Mouse (Mus musculus): ENCODE data around the gene Igsf9. TPM values are rescaled to one million over a fixed set of nuclear protein-coding genes. Genes with fewer than 3 reads are reported as not detected.

The Igsf9 gene
- total RNA-seq (2021): 1 to 10 TPM; 7.2 to 8.9 TPM
- long read RNA-seq, experiment 1, partial matches to known transcripts: 1 of 2 reads
- long read RNA-seq, experiment 1, other reads (novel, unspliced or antisense): 1 of 2 reads
- long read RNA-seq, experiment 2, full-length matches to known transcripts: 1 of 4 reads
- long read RNA-seq, experiment 2, partial matches to known transcripts: 1 of 4 reads
- long read RNA-seq, experiment 2, other reads (novel, unspliced or antisense): 2 of 4 reads

- peak; percentile 90 to 97 for DNase-seq (ENCODE audit: low spot score in 2 of 2)
Measured at GRCm38 (mm10) chr1:172481540-172482280, at the start of gene Igsf9. Gene Igsf9, plus strand, starts transcription at chr1:172481788.

- DNase-seq (ENCODE audit: low spot score in 2 of 2): no peak
Measured at GRCm38 (mm10) chr1:172431836-172432586, 49.6 kb upstream of the Igsf9 start.

DNA sequence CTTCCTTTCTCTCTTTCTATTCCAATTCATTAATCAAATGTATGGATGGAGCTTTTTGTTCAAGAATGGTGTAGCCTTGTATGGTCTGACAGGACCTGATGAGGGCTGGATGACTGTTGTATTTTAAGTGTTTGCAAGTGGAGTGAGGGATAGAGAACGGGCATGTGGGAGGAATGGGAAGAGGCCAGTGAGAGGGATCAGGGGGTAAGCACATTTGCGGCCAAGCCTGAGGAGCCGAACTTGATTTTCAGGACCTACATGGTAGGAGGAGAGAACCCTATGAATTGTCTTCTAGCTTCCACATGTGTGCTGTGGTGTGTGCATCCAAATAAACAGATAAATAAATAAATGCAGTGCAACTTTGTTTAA is 49.0 kb upstream of the Igsf9 start:
- DNase-seq (ENCODE audit: low spot score in 2 of 2): no peak

- DNase-seq (ENCODE audit: low spot score in 2 of 2): no peak
Measured at GRCm38 (mm10) chr1:172433012-172433850, 48.4 kb upstream of the Igsf9 start.

- no peak for DNase-seq (ENCODE audit: low spot score in 2 of 2)
Measured at GRCm38 (mm10) chr1:172433851-172434165, 47.8 kb upstream of the Igsf9 start.

DNA sequence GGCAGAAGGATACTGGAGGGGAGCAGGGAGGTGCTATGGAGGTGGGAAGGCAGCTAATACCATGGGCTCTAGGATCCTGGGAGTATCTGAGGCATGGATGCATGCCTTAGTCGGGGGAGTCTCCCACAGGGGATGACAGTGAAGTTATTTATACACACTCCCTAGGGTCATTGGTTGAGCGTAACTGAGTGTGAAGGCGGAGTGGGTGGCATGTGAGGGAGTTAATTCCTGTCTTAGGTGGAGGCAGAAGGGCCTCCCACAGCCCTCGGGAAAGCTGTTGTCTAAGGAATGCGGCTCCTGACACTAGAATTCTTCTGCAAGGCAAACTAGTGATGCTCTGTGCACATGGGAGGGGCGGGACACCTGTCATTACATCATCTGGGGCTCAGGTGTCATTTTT is 44.8 kb upstream of the Igsf9 start:
- no peak for DNase-seq (ENCODE audit: low spot score in 2 of 2)

DNA sequence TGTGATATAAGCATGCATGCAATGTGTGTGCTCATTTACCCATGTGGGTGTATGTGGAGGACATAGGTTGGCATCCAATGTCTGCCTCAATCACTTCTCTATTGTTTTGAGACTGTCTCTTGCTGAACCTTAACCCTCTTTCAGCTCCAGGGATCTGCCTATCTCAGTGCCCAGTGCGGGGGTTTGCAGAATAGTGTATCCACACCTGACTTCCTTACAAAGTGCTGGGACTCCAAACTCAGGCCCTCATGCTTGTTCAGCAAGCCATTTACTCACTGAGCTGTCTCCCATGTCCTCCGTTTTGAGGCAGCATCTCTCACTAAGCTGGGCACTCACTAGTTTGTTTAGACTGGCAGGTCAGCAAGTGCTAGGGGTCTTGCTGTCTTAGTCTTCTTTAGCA is 43.0 kb upstream of the Igsf9 start:
- no peak for DNase-seq (ENCODE audit: low spot score in 2 of 2)

DNA sequence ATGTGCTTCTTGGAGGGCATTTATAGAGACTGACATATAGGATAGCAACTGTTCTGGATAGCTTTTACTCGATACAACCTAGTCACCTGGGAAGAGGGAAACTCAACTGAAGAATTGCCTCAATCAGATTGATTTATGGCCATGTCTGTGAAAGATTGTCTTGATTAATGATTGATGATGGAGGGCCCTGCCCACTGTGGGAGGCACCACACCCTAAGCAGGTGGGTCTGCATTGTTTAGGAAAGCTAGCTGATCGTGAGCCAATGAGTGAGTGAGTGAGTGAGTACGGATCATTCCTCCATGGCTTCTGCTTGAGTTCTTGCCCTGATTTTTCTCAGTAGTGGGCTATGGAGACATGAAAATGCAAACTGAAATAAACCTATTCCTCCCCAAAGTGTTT is 41.1 kb upstream of the Igsf9 start:
- no peak for DNase-seq (ENCODE audit: low spot score in 2 of 2)

GRCm38 (mm10) chr1:172441935-172442445 is 39.6 kb upstream of the Igsf9 start:
- DNase-seq (ENCODE audit: low spot score in 2 of 2): no peak

DNA sequence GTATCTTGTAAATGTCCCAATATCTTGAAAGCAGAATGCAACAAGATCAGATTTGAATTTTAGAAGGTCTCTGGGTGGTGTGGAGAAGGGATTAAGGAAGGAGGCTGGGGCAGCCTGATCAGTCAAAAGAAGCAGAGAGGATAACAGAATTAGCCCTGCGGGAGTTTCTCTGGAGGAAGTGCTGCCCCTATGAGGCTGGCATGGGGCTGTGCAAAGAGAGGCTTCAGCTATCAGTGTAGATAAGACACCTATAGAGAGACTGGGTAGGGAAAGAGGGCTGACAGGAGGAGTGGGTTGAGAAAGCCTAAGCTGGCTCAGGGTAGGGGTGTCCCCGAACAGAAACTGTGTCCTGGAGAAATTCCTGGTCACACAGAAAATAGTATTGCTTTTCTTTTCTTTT is 31.4 kb upstream of the Igsf9 start:
- DNase-seq (ENCODE audit: low spot score in 2 of 2): no peak

DNA sequence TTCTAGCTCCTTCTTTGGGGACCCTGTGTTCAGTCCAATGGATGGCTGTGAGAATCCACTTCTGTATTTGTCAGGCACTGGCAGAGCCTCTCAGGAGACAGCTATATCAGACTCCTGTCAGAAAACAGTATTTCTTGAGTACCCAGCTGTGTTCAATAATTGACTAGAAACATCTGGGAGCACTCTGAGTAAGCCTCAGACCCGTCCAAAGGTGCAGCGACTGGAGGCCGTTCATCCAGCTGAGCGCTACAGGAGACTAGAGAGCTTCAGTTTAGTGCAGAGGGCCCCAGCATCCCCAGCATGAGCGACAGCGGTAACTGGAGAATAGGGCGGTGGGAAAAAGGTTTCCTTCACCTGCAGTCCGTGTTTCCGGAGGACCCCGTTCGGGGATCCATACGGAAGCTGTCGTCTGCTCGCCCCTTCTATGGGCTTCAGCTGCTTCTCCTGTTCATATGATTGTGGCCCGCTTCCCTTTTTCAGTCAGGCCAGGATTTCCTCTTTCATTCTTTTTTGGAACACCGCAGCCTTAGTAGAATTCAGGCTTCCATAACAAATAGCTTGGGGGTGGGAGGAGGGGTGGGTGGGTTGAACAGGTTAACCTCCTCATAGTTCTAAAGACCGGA is 30.6 kb upstream of the Igsf9 start:
- no peak for DNase-seq (ENCODE audit: low spot score in 2 of 2)

DNA sequence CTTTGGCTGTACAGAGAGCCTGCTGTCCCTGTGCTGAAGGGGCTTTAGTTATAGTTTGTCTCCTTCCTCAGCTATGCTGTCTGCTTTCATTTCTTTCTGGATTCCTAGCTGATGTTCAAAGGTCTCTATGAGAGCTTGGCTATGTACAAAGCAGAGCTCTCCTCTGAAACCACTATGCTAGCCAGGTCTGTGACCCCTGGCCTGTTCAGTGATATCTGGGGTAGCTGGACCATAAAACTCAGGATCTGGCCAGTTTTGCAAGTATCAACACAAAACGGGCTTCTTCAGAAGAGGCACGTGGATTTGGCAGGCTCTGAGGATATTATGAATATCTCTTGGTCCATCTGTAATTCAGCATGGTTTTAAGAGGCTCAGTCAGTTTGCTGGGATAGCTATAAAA is 28.7 kb upstream of the Igsf9 start:
- no peak for DNase-seq (ENCODE audit: low spot score in 2 of 2)

GRCm38 (mm10) chr1:172453810-172454209 is 27.8 kb upstream of the Igsf9 start:
- DNase-seq (ENCODE audit: low spot score in 2 of 2): no peak

GRCm38 (mm10) chr1:172455416-172455815 is 26.2 kb upstream of the Igsf9 start:
- DNase-seq (ENCODE audit: low spot score in 2 of 2): no peak

- DNase-seq (ENCODE audit: low spot score in 2 of 2): no peak
Measured at GRCm38 (mm10) chr1:172456001-172456677, 25.4 kb upstream of the Igsf9 start.

DNA sequence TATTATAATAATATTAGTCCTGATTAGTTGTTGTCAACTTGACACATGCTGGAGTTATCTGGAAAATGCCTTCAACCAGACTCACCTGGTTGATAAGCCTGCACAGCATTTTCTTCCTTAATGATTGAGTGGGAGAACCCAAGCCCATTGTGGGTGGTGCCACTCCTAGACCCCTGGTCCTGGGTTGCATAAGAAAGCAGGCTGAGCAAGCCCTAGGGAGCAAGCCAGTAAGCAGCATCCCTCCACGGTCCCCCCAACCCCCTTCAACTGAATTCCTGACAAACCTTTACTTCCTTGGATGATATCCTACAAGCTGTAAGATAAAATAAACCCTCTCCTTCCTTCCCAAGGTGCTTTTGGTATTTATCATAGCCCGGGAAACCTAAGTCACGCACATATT is 24.4 kb upstream of the Igsf9 start:
- DNase-seq (ENCODE audit: low spot score in 2 of 2): no peak

DNA sequence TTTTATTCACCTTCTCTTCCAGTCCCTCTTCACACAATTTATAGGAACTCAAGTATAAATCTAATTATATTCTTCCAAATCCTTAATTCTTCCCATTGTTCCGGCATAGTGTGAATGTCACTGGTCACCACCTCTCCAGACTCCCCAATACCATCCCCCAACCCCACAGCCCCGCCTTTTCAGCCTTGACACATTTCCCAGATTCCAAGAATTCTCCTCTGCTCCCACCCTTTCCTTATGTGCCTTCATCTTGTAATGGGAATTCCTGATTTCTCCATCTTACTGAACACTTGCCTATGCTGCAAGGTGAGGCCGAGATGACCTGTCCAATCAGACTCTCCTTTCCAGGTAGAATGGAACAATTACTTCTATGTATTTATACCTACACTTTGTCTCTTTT is 23.5 kb upstream of the Igsf9 start:
- DNase-seq (ENCODE audit: low spot score in 2 of 2): no peak

DNA sequence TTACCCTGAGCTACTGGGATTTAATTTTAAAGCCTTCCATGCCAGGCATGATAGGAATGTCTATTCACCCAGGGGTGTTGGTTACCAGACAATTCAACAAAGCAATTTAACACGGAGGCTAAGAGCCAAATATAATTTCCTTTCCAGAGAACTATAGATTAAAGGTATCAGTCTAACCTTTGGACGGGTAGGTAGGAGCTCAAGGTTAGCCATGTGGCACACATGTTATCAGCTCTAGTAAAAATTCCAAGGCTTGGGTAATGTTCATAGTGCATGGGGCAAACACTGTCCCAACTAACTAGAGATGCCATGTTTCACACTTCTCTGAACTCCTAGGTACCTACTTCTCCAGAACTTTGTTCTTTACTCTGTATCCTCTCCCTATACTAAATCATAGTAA is 20.0 kb upstream of the Igsf9 start:
- DNase-seq (ENCODE audit: low spot score in 2 of 2): no peak

- DNase-seq (ENCODE audit: low spot score in 2 of 2): no peak
Measured at GRCm38 (mm10) chr1:172462534-172462933, 19.1 kb upstream of the Igsf9 start.
